Mouse (Mus musculus) layer of hippocampus, adult 2 months (tissue): ENCODE measurements around the gene Taf1b. TPM values are rescaled to one million over a fixed set of nuclear protein-coding genes. Genes with fewer than 3 reads are reported as not detected.
A peak's percentile ranks its signal among the peaks of the same experiment; 100 is the strongest.

Experiments used
- DNase-seq, 2 experiments: peaks; one replicate each; pipeline ENCODE4 v3.0.0; 2022; ENCODE audit warnings: low spot score in 2 of 2
- H3K27ac ChIP-seq: fragments of 200-600 bp; 2 replicates; pipeline ENCODE4 v1.8.1; 2022
- H3K4me3 ChIP-seq: fragments of 200-600 bp; 2 replicates; pipeline ENCODE4 v1.8.1; 2022; ENCODE audit warnings: mild to moderate bottlenecking
- CTCF ChIP-seq: fragments of 200-600 bp; conservative IDR thresholded peaks from 2 replicates; pipeline ENCODE4 v1.8.1; 2022; ENCODE audit warnings: antibody characterized with exemption, mild to moderate bottlenecking, moderate library complexity
- total RNA-seq, 2 experiments: library from RNA; stranded (reverse); gene quantifications; 2 replicates each; pipeline ENCODE4 v1.2.3; 2021

Gene Taf1b
- total RNA-seq, 2 experiments from 2014 or later: 34.4 to 35.3 TPM

- peak; percentile 78 for TF ChIP-seq CTCF
- peak within 1 kb of the TSS; percentile 83 for H3K4me3 ChIP-seq
- DNase-seq: peak; percentile 94 to 96
- peak within 1 kb of the TSS; percentile 87 for H3K27ac ChIP-seq
Observed at GRCm38 (mm10) chr12:24571523-24572392, 73.6 kb downstream of the Taf1b start, which contains the start of gene Grhl1. Gene Grhl1, plus strand, starts transcription at chr12:24572283.

DNA sequence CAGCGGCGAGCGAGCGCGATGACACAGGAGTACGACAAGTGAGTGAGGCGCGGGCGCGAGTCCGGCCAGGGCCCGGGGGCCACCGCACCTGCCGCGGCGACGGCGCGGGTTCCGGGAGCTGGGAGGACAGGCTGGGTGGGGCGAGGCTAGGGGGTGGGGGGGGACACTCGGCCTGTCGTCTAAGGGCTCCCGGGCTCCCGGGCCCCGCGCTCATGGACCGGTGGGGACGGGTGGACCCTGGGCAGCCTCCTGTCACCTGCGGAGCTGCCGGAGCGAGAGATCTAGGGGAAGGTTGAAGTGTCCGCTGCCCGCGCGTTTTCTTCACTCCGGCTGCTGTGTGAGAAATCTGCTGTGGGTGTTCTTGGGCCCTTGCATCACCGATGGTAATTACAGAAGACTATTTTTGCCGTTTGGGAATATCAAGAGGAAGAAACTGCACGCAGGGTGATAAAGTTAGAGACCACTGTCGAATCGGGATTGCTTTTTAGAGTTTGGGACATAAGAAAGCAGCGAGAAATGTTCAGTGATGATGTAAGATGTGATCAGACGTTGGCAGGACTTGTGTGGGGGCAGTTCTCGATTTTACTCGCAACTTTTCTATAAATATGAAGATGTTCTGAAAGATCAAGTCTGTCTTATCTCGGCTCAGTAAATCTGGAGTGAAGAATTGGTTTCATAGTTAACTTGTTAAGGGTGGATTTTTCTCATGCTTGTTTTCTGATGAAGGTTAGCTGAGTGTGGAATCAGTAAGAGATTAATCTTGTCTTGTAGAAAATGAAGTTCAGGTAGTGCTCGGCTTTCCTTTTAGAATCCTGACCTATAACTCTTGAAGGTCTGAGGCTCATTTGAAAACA lies 74.5 kb downstream of the Taf1b start:
- H3K27ac ChIP-seq: peak overlapping the region; percentile 87
- peak in 1 of 2 experiments; percentile 40 for DNase-seq
- peak overlapping the region; percentile 83 for H3K4me3 ChIP-seq
- TF ChIP-seq CTCF: no peak

DNA sequence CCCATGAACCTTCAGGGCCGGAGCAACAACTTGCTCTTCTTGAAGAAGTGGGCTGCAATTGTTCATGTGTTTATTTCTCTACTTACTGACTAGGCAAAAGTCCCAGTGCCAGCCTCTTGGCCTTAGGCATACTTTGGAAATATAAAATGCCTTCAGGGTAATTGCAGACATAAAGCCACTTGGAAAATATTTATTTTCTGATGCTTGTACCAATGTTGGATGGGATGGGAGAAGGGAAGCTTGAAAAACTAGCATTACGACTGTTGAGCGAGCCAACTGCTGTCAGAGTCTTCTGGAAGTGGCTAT lies 75.1 kb downstream of the Taf1b start:
- TF ChIP-seq CTCF: no peak
- Histone ChIP-seq H3K27ac (peak overlapping the region; percentile 87), H3K4me3 (peak overlapping the region; percentile 83)
- DNase-seq: no peak

DNA sequence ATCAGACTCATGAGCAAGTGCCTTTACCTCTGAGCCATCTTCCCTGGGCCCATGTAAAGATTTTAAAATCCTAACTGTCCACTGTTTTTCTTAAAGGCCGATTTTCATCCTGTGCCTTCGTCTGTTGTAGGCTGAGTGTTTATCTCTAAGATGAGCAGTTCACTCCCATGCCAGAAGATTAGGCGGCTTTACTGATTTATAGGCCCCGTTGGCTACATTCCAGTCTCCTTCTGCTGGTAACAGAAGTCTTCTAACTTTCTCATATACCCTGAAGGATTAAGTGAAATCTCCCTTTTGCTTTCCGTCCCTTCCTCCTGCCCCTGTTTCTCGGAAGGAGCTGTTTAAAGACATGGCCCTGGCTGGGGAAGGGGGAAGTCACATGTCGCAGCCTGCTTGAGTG lies 76.7 kb downstream of the Taf1b start:
- no peak for DNase-seq
- H3K4me3 ChIP-seq: peak overlapping the region; percentile 31
- no peak for TF ChIP-seq CTCF
- peak overlapping the region; percentile 72 for H3K27ac ChIP-seq

GRCm38 (mm10) chr12:24580452-24580851 lies 82.3 kb downstream of the Taf1b start:
- TF ChIP-seq CTCF: no peak
- DNase-seq: no peak

DNA sequence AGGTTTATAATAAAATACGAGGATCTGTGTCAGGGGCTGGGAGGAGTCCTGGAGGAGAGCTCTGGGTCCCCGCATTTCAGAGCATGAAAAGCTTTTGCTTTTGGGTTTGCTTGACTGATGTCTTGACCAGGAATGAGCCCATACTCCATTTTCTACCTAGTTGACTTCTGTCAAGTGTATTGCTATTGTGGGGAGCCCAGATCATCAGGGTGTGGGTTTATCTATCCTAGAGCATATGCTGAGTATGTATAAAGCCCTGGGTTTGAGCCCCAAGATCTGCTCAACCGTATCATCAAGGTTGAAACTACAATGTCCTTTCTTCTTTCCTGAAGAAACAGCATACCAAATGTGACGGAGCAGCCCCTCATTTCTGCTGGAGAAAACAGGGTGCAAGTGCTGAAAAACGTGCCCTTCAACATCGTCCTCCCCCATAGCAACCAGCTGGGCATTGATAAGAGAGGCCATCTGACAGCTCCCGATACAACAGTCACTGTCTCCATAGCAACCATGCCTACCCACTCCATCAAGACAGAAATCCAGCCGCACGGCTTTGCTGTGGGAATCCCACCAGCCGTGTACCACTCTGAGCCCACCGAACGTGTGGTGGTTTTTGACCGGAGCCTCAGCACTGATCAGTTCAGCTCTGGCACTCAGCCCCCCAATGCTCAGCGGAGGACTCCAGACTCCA lies 83.0 kb downstream of the Taf1b start:
- DNase-seq: peak; percentile 58 to 83
- TF ChIP-seq CTCF: no peak
- H3K27ac ChIP-seq: peak overlapping the region; percentile 93
- peak overlapping the region; percentile 57 for H3K4me3 ChIP-seq

More at GRCm38 (mm10) chr12:24580452-24580851, 82.3 kb downstream of the Taf1b start:
- no peak overlapping the region for H3K4me3 ChIP-seq
- H3K27ac ChIP-seq: peak overlapping the region; percentile 93

- TF ChIP-seq CTCF: no peak
- peak overlapping the region; percentile 61; the same call in 1 of the 2 replicates for H3K27ac ChIP-seq
- DNase-seq: no peak
- H3K4me3 ChIP-seq: peak overlapping the region; percentile 34
Observed at GRCm38 (mm10) chr12:24583653-24584052, 85.5 kb downstream of the Taf1b start.

DNA sequence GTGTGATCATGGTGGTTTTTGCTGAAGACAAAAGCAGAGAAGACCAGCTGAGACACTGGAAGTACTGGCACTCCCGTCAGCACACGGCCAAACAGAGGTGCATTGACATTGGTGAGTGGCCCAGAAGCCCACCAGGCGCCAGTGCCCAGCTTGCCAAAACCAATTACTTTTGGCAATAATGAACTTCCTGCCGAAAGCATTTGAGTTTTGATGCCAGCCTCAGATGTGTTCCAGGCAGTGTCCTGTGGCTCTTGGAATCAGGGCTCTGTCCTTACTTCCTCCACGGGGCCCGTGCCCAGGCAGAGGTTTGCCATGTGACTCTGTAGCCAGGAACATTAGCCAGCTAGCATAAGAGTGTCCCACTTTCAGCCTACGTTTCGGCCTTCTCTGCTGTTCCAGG lies 86.7 kb downstream of the Taf1b start:
- peak; percentile 55 to 57 for DNase-seq
- no peak for TF ChIP-seq CTCF
- no peak overlapping the region for H3K4me3 ChIP-seq
- H3K27ac ChIP-seq: peak overlapping the region; percentile 61

GRCm38 (mm10) chr12:24586193-24586592 lies 88.0 kb downstream of the Taf1b start:
- TF ChIP-seq CTCF: no peak
- Histone ChIP-seq H3K4me3 (no peak overlapping the region), H3K27ac (no peak overlapping the region)
- DNase-seq: no peak

GRCm38 (mm10) chr12:24590371-24590770 lies 92.2 kb downstream of the Taf1b start:
- TF ChIP-seq CTCF: no peak
- Histone ChIP-seq H3K4me3 (no peak overlapping the region), H3K27ac (no peak overlapping the region)
- DNase-seq: no peak

DNA sequence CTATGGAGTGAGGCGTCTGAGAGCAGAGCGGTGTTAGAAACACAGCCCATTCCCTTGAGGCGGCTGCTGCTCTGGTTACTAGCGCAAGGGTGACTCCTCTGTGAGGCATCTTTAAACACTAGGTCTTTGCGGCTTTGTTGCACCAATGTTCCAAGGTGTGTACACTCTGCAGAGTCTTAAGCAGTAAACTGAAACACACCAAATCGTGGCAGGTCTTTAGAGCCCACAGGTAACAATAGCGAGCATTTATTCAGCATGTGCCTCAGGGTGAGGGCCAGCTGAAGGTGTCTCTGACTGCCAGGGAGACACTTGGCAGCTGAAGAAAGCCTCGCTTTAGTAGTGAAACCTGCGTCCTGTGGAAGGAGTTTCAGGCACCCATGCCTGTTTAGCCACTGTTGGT lies 93.9 kb downstream of the Taf1b start:
- DNase-seq: no peak
- H3K4me3 ChIP-seq: no peak overlapping the region
- H3K27ac ChIP-seq: peak overlapping the region; percentile 9; the same call in 1 of the 2 replicates
- TF ChIP-seq CTCF: no peak

DNA sequence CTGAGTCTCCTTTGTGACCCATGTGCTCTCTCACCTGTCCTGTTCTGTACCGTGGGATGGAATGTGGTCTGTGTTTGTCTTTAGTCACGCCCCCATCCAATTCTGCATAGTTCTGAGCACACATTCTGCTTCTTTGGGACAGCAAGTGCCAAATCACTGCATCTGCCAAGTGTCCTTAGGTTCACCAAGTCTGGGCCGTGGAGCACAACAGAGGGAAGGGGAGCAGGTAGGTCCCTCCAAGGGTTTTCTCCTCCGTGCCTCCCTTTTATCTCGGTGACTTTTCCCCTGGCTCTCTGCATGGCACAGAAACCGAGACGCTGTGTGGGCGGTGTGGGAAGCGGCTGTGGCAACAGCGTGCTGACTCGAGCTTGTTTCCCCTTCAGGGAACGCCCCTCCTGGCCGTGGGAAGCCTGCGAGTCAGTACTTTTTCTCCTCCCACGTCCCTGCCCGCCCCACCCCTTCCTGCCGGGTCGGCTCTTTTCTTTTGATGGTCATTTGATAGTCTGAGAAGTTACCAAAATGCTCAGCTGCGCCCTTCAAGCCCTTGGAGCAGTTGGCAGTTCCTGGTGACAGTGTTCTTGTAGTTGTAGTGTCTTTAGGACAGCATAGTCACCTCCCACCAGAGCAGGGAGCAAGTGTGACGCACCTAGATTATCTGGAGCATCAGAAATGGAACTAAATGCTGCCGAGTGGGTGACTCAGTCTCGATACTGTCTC lies 95.0 kb downstream of the Taf1b start:
- Histone ChIP-seq H3K4me3 (peak overlapping the region; percentile 40), H3K27ac (peak overlapping the region; percentile 51; the same call in 1 of the 2 replicates)
- peak in 1 of 2 experiments; percentile 60 for DNase-seq
- TF ChIP-seq CTCF: peak; percentile 16; the same call in 1 of the 2 replicates
